Comparison of ENCODE assay signal across 20 mouse cellular contexts in genomic region chr17:62464228-62464627, GRCm38 (mm10).
DNase-seq lines count a peak whose midpoint lies in the region; ATAC-seq and TF ChIP-seq lines count a peak whose summit lies in the region.
"Had no signal": no experiment of that assay in that cellular context is flagged by ENCODE, and none has a peak within 500 bp of the region (broad histone marks: within the 10 kb centered on the region; RNA-seq: fewer than 3 reads in every experiment).

No protein-coding gene starts in this region.

- peak; percentile 3 to 6 for DNase-seq in heart, postnatal 10 days
- no peak for DNase-seq in kidney, adult 11 months
- peak; percentile 7 for DNase-seq in Muller cell, postnatal 12 days (ENCODE audit: inconsistent ontology term)
- DNase-seq in Patski (ENCODE audit: low read depth, low spot score), result peak; percentile 41
- DNase-seq: adrenal gland, postnatal 10 days; cerebellum, adult 11-12 months; cerebellum, adult 9-11 months; cerebellum, postnatal 36 days; gastrocnemius, adult 2 months; gastrocnemius, postnatal 25 days; heart, postnatal 36 days had no signal

- ATAC-seq in heart, embryonic 11.5 days (replicated peaks; ENCODE audit: insufficient number of reproducible peaks, low FRiP score, low TSS enrichment), result no peak
- ATAC-seq in kidney, embryonic 16.5 days (ENCODE audit: low FRiP score, low TSS enrichment), result peak; percentile 85
- ATAC-seq in Patski, result peak; percentile 49
- ATAC-seq: forebrain, embryonic 14.5 days; hindbrain, embryonic 16.5 days; inflammation-experienced regulatory T-cells, adult 6 months had no signal

- POLR2A ChIA-PET in Patski (lab: Charles Lee), result no interaction called here

- CTCF ChIA-PET in Patski (lab: Charles Lee), result interaction anchor here (1.0 kb wide), 1 partner anchor 12 kb away, joined by 3 read pairs; no protein-coding TSS in a partner anchor

- no peaks in the 10 kb centered on the region for H3K36me3 ChIP-seq in heart, embryonic 11.5 days (ENCODE audit: control insufficient read depth, insufficient read depth, low read length)
- H3K36me3 ChIP-seq in kidney, embryonic 16.5 days (ENCODE audit: insufficient read depth, low read length), result no peaks in the 10 kb centered on the region
- H3K36me3 ChIP-seq: forebrain, embryonic 10.5 days; heart, embryonic 10.5 days; hindbrain, embryonic 12.5 days had no signal

- H3K4me3 ChIP-seq in heart, embryonic 11.5 days (ENCODE audit: low read depth, low read length), result no peak overlapping the region
- H3K4me3 ChIP-seq in kidney, embryonic 16.5 days (ENCODE audit: low read length), result no peak overlapping the region
- H3K4me3 ChIP-seq: erythroblast, embryonic 14.5 days; forebrain, embryonic 10.5 days; gastrocnemius, adult 2 months; heart, embryonic 10.5 days; hindbrain, embryonic 12.5 days had no signal

- in situ Hi-C loops in Patski (cut with MboI; ENCODE audit: low pct_unique_long_range_greater_than_20kb), result no loop called here

- H3K4me2 ChIP-seq in heart, embryonic 11.5 days, result no peak overlapping the region
- peak overlapping the region; percentile 10; the same call in 1 of the 2 replicates for H3K4me2 ChIP-seq in kidney, embryonic 16.5 days (replicated peaks; ENCODE audit: low read depth, low read length)
- H3K4me2 ChIP-seq: hindbrain, embryonic 12.5 days had no signal

- WGBS in heart, embryonic 11.5 days (ENCODE audit: insufficient replicate concordance), result 82% methylated on average over 4 of the region's 4 CpGs
- 35% methylated on average over 4 of the region's 4 CpGs for WGBS in kidney, embryonic 16.5 days

- no peak overlapping the region for H3K27ac ChIP-seq in heart, embryonic 11.5 days (ENCODE audit: low read depth, low read length)
- peak overlapping the region; percentile 40; the same call in 1 of the 2 replicates for H3K27ac ChIP-seq in kidney, embryonic 16.5 days (ENCODE audit: low read length)
- H3K27ac ChIP-seq: forebrain, embryonic 10.5 days; gastrocnemius, adult 2 months; heart, embryonic 10.5 days; hindbrain, embryonic 12.5 days had no signal

- H3K9ac ChIP-seq in heart, embryonic 11.5 days (ENCODE audit: low read depth, low read length), result no peak overlapping the region
- no peak overlapping the region for H3K9ac ChIP-seq in kidney, embryonic 16.5 days (replicated peaks; ENCODE audit: low read length)
- H3K9ac ChIP-seq: hindbrain, embryonic 12.5 days had no signal

- H3K9me3 ChIP-seq in heart, embryonic 11.5 days (replicated peaks; ENCODE audit: control insufficient read depth, low read length), result no peaks in the 10 kb centered on the region
- H3K9me3 ChIP-seq in kidney, embryonic 16.5 days (ENCODE audit: low read length), result no peaks in the 10 kb centered on the region
- H3K9me3 ChIP-seq: forebrain, embryonic 10.5 days; heart, embryonic 10.5 days; hindbrain, embryonic 12.5 days had no signal

- no peaks in the 10 kb centered on the region for H3K27me3 ChIP-seq in heart, embryonic 11.5 days (ENCODE audit: control insufficient read depth, insufficient read depth, low read length)
- no peaks in the 10 kb centered on the region for H3K27me3 ChIP-seq in kidney, embryonic 16.5 days (ENCODE audit: insufficient read depth, low read length)
- H3K27me3 ChIP-seq in Patski, result no peaks in the 10 kb centered on the region
- H3K27me3 ChIP-seq: hindbrain, embryonic 12.5 days had no signal

- no peak for TF ChIP-seq CTCF in Patski (IDR thresholded peaks at IDR 0.05)

- intact Hi-C loops in heart, postnatal 10 days (cut with DNase I), result no loop called here

- H3K4me1 ChIP-seq in heart, embryonic 11.5 days (ENCODE audit: control insufficient read depth, insufficient read depth, low read length), result no peaks in the 10 kb centered on the region
- peaks cover 9% of the 10 kb centered on the region; the same call in 1 of the 2 replicates for H3K4me1 ChIP-seq in kidney, embryonic 16.5 days (ENCODE audit: insufficient read depth, low read length)
- H3K4me1 ChIP-seq: heart, embryonic 10.5 days; hindbrain, embryonic 12.5 days had no signal
